Mouse (Mus musculus): ENCODE measurements around the gene Rnf146.

- no peak for TF ChIP-seq CTCF (IDR thresholded peaks at IDR 0.05; ENCODE audit: control insufficient read depth, insufficient read depth, low read length)
- TF ChIP-seq POLR2A (IDR thresholded peaks at IDR 0.05; ENCODE audit: borderline replicate concordance, control insufficient read depth, low read depth, low read length) = peak; percentile 15; the same call in 1 of the 2 replicates
Observed at GRCm38 (mm10) chr10:29362197-29362900, at the start of gene Rnf146.
